ENCODE assay signal across 21 mouse cellular contexts in the genomic region with DNA sequence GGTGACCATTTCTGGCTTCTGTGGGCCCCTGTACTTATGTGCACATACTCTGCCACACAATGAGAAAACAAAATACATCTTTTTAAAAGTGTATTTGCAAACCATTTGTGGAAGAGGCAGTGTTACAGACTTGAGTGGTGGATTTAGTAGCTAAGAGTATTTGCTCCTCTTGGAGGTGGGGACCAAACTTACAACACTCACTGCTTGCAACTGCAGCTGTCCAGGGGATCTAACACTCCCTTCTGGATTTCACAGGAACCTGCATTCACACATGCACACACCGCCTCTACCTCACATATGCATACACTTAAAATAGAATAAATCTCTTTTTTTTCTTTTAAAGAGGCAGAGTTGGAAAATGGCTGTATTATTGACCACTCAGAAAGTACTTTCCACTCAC.
DNase-seq lines count a peak whose midpoint lies in the region; ATAC-seq lines count a peak whose summit lies in the region.
"Had no signal": no experiment of that assay in that cellular context is flagged by ENCODE, and none has a peak within 500 bp of the region (broad histone marks: within the 10 kb centered on the region; RNA-seq: fewer than 3 reads in every experiment).

No protein-coding gene starts in this region.

- no peak overlapping the region for H3K9ac ChIP-seq in heart, embryonic 11.5 days (ENCODE audit: low read depth, low read length)
- H3K9ac ChIP-seq in lung, embryonic 16.5 days (ENCODE audit: low read length): no peak overlapping the region
- H3K9ac ChIP-seq: embryonic facial prominence, embryonic 13.5 days; embryonic facial prominence, embryonic 15.5 days; forebrain, embryonic 12.5 days had no signal

- no peak overlapping the region for H3K27ac ChIP-seq in heart, embryonic 11.5 days (ENCODE audit: low read depth, low read length)
- H3K27ac ChIP-seq in lung, embryonic 16.5 days (ENCODE audit: low read length): no peak overlapping the region
- H3K27ac ChIP-seq: embryonic facial prominence, embryonic 13.5 days; embryonic facial prominence, embryonic 15.5 days; forebrain, embryonic 10.5 days; forebrain, embryonic 12.5 days had no signal

- no peaks in the 10 kb centered on the region for H3K36me3 ChIP-seq in heart, embryonic 11.5 days (ENCODE audit: control insufficient read depth, insufficient read depth, low read length)
- H3K36me3 ChIP-seq in lung, embryonic 16.5 days (ENCODE audit: control insufficient read depth, insufficient read depth, low read length): no peaks in the 10 kb centered on the region
- H3K36me3 ChIP-seq: embryonic facial prominence, embryonic 13.5 days; embryonic facial prominence, embryonic 15.5 days; forebrain, embryonic 10.5 days; forebrain, embryonic 12.5 days had no signal

- H3K4me1 ChIP-seq in heart, embryonic 11.5 days (ENCODE audit: control insufficient read depth, insufficient read depth, low read length): no peaks in the 10 kb centered on the region
- H3K4me1 ChIP-seq in lung, embryonic 16.5 days (replicated peaks; ENCODE audit: control insufficient read depth, insufficient read depth, low read length): no peaks in the 10 kb centered on the region
- H3K4me1 ChIP-seq: embryonic facial prominence, embryonic 13.5 days; embryonic facial prominence, embryonic 15.5 days; forebrain, embryonic 12.5 days had no signal

- 84% methylated on average over 1 of the region's 1 CpGs for WGBS in heart, embryonic 11.5 days (ENCODE audit: insufficient replicate concordance)
- WGBS in lung, embryonic 16.5 days: 73% methylated on average over 1 of the region's 1 CpGs

- DNase-seq in heart, adult 11 months: peak; percentile 15
- no peak for DNase-seq in lung, postnatal 10 days
- DNase-seq: adrenal gland, adult 2 months; adrenal gland, postnatal 10 days; adrenal gland, postnatal 25 days; cerebellum, adult 11 months; cerebellum, adult 18-20 months; cerebellum, adult 8-10 months; cerebellum, adult 9-11 months; cerebellum, postnatal 14 days; cerebellum, postnatal 36 days; embryo, embryonic 11 days had no signal

- no peak overlapping the region for H3K4me3 ChIP-seq in heart, embryonic 11.5 days (ENCODE audit: low read depth, low read length)
- no peak overlapping the region for H3K4me3 ChIP-seq in lung, embryonic 16.5 days (ENCODE audit: low read length)
- H3K4me3 ChIP-seq: embryonic facial prominence, embryonic 13.5 days; embryonic facial prominence, embryonic 15.5 days; erythroblast, embryonic 14.5 days; forebrain, embryonic 10.5 days; forebrain, embryonic 12.5 days had no signal

- H3K9me3 ChIP-seq in heart, embryonic 11.5 days (replicated peaks; ENCODE audit: control insufficient read depth, low read length): no peaks in the 10 kb centered on the region
- H3K9me3 ChIP-seq in lung, embryonic 16.5 days (ENCODE audit: control insufficient read depth, low read length): no peaks in the 10 kb centered on the region
- H3K9me3 ChIP-seq: embryonic facial prominence, embryonic 13.5 days; embryonic facial prominence, embryonic 15.5 days; forebrain, embryonic 10.5 days; forebrain, embryonic 12.5 days had no signal

- ATAC-seq in heart, embryonic 11.5 days (replicated peaks; ENCODE audit: insufficient number of reproducible peaks, low FRiP score, low TSS enrichment): no peak
- ATAC-seq in lung, embryonic 16.5 days (ENCODE audit: low read depth): peak; percentile 64
- ATAC-seq: forebrain, embryonic 14.5 days; forebrain, embryonic 16.5 days had no signal

- no peak overlapping the region for H3K4me2 ChIP-seq in heart, embryonic 11.5 days
- H3K4me2 ChIP-seq in lung, embryonic 16.5 days (ENCODE audit: low read depth, low read length): no peak overlapping the region
- H3K4me2 ChIP-seq: embryonic facial prominence, embryonic 13.5 days; embryonic facial prominence, embryonic 15.5 days; forebrain, embryonic 12.5 days had no signal

- no peaks in the 10 kb centered on the region for H3K27me3 ChIP-seq in heart, embryonic 11.5 days (ENCODE audit: control insufficient read depth, insufficient read depth, low read length)
- H3K27me3 ChIP-seq in lung, embryonic 16.5 days (ENCODE audit: control insufficient read depth, insufficient read depth, low read depth, low read length): no peaks in the 10 kb centered on the region
- H3K27me3 ChIP-seq: embryonic facial prominence, embryonic 13.5 days; embryonic facial prominence, embryonic 15.5 days; forebrain, embryonic 12.5 days had no signal
